Mouse (Mus musculus): ENCODE measurements at regions not wholly inside any gene's neighbourhood (a gene's known extent, or its start where the extent isn't known, plus 50 kb on each side); places are given as distances from the start of the nearest gene placed in this dataset.

DNA sequence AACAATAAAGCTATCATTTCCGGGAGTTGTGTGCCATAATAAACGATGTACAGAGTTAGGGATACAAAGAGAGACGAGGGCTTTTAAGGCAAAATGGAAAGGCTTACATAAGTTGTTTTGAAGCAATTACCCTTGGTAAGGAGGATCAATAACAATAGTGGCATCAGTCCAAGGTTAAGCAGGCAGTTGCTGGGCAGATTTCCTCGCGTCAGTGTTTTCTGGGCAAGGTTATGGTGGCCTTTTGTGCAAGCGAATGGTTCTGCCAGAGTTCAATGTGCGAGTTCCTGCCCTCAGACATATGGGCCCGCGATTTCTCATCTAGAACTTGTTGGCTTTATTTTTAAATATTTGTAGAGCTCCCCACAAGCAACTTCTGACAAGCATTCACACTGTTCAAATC lies 597.7 kb downstream of the Gm19410 start:
- DNase-seq (ENCODE audit: low spot score), result no peak

DNA sequence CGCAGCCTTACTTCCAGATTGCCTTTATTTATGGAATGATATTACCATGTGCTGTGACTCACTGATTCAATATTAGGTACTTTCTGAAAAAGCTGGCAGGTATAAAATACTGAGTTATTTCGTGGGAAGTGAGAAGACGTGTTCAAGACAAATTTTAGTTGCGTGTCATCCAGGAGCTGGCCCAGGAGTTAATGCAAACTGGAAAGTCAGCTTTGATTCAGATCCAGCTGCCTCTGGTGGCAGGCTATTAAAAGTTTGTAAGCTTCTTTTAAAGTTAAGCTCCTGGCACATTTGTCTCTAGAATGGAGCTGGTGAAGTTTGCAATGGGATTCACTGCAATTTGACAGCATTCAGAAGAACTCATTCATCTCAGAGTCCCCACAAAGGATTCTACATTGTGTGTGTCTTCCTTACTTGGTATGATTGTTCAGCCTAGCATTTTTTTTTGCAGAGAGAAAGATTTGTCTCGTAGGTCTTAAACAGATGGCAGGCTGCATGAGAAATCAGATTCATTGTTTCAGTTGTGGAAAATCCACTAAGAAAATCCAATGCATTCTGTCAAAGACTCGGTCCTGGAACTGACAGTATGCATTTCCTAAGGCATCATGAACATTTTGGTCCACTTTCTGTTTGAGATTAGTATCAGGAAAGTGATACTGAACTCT lies 599.1 kb downstream of the Gm19410 start:
- no peak for DNase-seq (ENCODE audit: low spot score)

DNA sequence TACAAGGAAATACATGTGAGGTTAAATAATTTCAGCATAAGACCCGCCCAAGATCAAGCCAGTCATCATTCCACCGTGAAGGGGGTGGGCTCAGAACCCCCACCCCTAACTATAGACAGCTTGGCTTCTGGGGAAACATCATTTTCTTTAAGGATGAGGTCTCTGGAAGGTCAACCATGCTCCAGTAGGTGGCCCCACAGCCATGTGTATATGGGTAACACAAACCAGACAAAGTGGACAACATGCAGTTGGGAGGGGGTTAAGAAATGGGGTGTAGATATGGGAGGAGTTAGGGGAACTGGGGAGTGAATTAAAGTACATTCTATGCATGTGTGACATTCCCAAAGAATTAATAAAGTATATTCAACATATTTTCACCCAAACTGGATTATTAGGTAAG lies 600.4 kb downstream of the Gm19410 start:
- no peak for DNase-seq (ENCODE audit: low spot score)

DNA sequence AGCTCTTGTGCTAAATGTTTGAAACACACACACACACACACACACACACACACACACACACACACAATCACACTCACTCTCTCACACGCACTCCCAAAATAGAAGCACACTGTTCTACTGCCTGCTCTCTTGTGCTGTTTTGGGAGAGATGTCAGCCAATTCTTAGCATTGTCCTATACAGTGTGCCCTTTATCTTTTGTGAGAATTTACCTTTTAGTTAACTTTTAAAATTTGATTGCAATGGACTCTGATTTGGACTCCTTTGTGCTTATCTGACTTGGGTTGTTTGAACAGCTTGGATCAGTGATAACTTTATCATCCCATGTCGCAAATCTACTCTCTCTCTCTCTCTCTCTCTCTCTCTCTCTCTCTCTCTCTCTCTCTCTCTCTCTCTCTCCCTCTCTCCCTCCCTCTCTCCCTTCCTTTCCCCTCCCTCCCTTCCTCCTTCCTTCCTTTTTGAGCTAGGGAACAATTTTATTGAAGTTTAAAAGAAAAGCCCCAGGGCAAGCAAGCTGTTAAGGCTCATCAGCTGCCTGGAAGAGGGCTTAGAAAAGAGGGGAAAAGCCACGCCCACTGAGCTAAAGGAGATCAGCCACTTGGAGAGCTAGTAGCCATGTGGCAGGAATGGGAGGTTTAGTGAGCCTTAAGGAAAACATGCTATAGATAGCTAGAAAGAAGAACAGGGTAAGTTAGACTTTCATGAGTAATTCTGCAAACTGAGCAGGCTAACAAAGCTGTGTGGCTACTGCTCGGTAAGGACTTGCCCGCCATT lies 611.2 kb downstream of the Gm19410 start:
- DNase-seq (ENCODE audit: low spot score), result no peak

DNA sequence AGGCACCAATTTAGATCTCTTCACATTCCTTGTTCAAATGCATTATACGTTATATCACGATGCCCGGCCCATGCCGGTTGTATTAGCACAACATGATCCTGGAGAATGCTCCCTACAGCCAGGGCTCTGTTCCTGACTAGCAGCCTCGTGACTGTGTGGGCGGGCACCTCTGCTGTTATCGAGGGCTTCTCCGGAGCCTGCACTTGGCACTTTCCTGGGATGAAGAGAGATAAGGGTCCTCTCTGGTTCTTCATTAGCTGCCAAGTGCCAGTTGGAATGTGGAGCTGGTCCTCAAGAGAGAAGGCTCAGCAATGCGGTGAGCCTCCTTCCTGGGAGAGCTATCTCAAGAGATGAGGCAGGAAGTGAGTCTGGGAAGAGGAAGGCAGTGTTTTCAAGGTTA lies 598.9 kb upstream of the AI429214 start:
- DNase-seq (ENCODE audit: low spot score), result no peak

DNA sequence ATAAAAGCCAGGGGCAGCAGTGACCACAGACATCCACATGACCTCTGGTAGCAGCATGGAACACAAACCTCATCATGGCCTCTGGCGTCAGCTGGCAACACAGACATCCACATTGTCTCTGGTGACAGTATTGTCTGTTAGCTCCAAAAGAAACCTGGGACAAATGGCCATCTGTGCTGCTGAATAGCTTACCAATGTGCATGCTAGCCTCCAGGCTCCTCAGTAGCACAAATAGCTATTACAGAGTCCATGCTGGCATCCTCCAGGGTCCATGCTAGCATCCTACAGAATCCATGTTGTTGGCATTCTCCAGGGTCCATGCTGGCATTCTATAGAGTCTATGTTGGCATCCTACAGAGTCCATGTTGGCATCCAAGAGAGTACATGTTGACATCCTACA lies 596.9 kb upstream of the AI429214 start:
- DNase-seq (ENCODE audit: low spot score), result no peak

DNA sequence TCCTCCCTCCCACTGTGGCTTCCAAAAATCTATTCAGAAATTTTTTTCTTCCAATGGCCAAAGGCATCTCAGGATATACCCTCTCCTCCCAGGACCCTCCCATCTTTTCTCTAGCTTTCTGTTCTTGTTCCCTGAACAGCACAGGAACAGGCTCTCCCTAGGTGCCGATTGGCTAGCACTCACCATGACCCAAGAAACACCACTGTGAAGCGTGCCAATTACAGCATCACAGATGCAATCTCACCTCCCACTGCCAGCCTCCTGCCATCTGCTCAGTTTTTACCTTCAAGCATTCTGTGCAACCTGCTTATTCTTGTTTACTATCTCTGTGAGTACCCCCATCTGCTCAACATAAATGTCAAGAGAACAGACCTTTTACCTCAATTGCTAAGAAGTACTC lies 586.7 kb upstream of the AI429214 start:
- no peak for DNase-seq (ENCODE audit: low spot score)

Measured in ovary, postnatal 14 days (tissue).